Mouse (Mus musculus) ES-E14 (cell line): ENCODE results near the gene 5031439G07Rik.

Experiments
- MAFK ChIP-seq: IDR thresholded peaks from 2 replicates; pipeline ENCODE4 v1.6.1; 2014; ENCODE audit warnings: mild to moderate bottlenecking, low read depth, low read length, inconsistent platforms; ENCODE audit not compliant: insufficient read depth
- ZC3H11A ChIP-seq: IDR thresholded peaks from 2 replicates; pipeline ENCODE4 v1.6.1; 2012; ENCODE audit warnings: low read depth, mild to moderate bottlenecking, inconsistent platforms, low read length, borderline replicate concordance
- ZNF384 ChIP-seq: IDR thresholded peaks from 2 replicates; pipeline ENCODE4 v1.6.1; 2012; ENCODE audit warnings: low read depth, low read length, inconsistent platforms

DNA sequence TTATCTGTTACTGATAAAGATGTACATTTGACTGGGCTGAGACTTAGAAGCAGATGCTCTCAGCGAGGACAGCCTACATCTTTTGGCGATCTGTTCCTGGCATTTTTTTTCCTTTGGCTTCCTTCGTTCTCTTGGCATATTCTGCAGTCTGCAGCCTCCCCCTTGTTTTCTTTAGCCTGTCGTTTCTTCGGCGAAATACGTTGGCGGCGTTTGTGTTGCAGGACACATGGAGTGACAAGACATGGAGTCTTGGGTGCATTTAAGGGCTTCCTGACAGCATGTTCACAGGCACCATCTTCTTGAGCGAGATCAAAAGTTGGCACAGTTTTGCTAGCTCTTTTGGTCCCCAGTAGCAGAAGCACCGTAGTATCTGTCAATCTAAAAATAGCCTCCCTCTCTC lies 27.4 kb upstream of the 5031439G07Rik start:
- TF ChIP-seq ZC3H11A (no peak), MAFK (no peak), ZNF384 (no peak)
